Mouse (Mus musculus): ENCODE measurements around the gene Zfr.
"Not testable (repeated sequence)": the region's sequence is repeated elsewhere in the genome, so short reads cannot be mapped to it uniquely, and the experiment has no call there.

The Zfr gene

GRCm38 (mm10) chr15:12194817-12195735 lies 77.4 kb downstream of the Zfr start:
- DNase-seq (ENCODE audit: low spot score) = no peak

- DNase-seq (ENCODE audit: low spot score) = no peak
These were observed 78.3 kb downstream of the Zfr start for GRCm38 (mm10) chr15:12195966-12196365.

DNA sequence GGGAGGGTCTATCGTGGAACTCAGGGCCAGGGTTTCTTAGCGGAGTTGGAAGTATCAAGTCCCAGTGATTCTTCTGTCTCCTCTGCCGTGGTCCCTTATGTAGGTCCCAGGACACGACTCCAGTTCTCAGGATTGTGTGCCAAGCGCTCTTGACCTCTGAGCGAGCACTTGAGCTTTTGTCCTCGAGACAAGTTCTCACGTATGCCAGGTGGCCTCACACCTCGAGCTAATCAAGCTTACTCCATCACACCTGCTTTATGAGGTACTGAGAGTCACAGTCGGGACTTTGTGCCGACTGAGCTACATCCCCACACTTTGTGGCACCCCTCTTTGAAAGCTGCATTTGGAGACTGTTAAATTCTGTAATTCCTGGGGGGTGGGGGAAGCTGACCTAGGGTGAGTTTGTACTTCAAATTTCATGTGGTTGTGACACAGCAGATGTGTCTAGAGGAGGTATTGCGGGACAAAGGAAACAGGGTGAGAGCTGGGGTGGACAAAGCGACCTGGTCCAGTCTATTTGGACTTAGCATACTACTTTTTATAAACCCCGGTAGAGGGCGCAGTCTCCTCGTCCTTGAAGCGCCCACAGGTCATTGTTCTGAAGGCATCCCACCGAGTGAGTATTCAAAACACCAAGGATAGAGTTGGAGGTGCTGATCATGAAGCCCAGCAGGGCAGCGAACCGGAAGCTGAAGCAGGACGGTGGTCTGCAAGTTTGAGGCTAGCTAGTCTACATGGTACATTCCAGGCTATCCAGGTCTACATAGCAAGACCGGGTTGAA lies 79.0 kb downstream of the Zfr start:
- peak; percentile 61 for DNase-seq (ENCODE audit: low spot score)

DNA sequence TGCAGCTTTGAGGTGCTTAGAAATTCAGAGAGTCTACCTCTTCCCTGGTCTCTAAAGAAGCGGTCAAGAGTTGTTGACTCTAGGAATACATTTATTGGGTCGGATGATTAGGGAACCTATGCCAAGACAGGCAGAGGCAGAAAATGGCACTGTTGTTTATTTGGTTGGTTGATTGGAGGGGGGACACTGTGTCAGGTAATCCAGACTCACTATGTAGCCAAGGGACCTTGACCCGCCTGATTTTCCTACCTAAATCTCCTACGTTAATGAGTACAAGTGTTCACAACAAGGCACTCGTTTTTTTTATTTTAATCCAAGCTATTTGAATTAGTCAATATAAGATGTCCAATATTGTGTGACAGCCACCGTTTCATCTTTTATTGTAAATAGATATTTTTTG lies 79.7 kb downstream of the Zfr start:
- DNase-seq (ENCODE audit: low spot score) = no peak

DNA sequence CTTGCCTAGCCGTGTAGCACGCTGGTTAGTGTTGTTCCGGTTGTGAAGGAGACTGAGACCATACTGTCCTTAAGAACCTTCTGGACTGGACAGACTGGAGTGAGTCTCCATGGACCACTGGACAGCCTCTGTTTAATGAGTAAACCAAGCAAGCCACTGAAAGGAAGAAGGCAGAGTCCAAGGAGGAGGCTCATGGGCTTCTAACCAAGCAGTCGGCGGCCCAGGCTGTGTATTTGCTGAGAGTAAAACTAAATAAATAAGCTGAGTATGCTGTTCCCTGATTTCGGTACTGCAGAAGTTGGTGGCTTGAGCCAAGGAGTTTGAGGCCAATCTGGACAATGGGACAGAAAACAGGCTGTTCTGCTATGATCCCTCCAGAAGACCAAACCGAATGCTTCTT lies 82.4 kb downstream of the Zfr start:
- no peak for DNase-seq (ENCODE audit: low spot score)

DNA sequence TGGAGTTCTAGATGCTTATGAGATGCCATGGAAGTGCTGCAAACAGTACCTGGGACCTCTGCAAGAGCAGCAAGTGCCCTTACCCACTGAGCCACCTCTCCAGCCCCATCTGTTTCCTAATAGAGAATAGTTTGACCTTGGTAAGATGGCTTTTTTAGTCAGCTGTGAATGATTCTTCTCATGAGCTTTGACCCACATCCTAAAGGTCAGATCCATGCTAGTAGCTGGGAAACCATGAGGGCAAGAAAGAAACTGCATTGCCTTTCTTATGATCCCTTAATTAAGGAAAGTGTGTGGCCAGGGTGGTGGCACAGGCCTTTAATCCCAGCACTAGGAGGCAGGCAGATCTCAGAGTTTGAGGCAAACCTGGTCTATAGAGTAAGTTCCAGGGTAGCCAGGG lies 84.2 kb downstream of the Zfr start:
- DNase-seq (ENCODE audit: low spot score) = no peak

GRCm38 (mm10) chr15:12202456-12202855 lies 84.8 kb downstream of the Zfr start:
- DNase-seq (ENCODE audit: low spot score) = no peak

- DNase-seq (ENCODE audit: low spot score) = not testable (repeated sequence)
These were observed 85.4 kb downstream of the Zfr start for GRCm38 (mm10) chr15:12203008-12203407.

- DNase-seq (ENCODE audit: low spot score) = no peak
These were observed 86.1 kb downstream of the Zfr start for GRCm38 (mm10) chr15:12203512-12204318.

DNA sequence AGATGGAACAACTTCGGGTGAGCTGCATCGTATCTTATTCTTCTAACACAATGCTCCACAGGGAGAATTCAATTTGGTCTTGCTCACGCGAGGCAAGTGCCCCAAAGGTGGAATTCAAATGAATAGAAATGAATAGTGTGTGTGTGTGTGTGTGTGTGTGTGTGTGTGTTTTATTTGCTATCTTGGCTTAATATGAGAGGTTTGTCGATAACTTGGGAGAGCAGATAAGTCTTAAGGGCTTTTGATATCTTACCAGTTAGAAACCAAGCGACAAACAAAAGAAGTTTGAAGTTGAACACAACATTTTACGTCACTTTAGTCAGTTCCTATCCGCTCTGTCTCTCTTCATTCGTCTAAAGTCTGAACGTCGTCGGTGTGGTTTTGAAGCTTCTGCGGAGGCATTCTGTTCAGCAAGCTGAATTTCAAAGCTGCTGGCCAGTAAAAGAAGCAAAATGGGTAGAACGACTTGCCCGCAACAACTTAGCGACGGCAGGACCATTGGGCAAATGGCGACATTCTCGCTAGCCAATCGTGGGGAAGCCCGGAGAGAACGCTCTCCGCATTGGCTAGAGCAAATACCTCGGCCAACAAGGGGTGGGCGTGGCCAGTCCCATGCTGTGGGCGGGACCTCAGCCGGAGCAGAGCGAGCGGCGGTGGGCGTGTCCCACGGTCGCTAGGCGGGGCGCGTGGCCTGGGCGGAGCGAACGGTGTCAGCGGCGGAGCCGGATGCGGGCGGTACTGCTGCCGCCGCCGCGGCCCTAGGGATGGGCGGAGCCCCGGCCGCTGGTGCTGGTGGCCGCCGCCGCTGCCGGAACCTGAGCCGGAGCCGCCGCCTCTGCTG lies 86.9 kb downstream of the Zfr start, which contains the start of gene Mtmr12:
Gene Mtmr12 (plus strand): TSS at position 710 of the 841 bp plus-strand sequence.
- peak; percentile 100 for DNase-seq (ENCODE audit: low spot score)

GRCm38 (mm10) chr15:12205160-12205901 lies 87.7 kb downstream of the Zfr start:
- no peak for DNase-seq (ENCODE audit: low spot score)

GRCm38 (mm10) chr15:12205902-12206645 lies 88.4 kb downstream of the Zfr start:
- DNase-seq (ENCODE audit: low spot score) = no peak

DNA sequence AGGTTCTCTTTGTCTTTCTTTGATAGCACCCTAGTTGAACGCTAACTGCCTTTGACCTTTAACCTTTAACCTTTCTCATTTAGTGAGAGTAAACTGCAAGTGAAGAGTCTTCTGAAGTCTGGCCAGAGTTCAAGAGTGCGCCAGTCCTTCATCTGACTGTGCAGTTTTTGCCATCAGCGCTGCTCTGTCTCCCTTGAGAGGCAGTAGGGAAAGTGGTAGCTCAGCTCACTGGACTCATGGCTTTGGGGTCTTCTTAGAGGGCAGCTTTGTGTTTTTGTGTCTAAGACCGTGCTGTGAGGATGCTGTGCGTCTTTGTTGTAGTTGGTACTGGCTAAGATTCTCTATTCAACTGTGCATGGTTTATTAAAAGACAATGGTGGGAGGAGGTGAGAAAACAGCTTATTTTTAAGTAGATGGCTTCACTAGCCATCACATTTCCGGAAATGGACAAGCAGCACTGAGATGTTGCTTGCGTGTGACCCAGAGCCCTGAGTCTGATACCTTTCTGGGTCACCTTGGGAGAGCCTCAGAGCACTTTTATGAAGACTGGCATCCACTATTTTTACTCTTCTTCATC lies 89.1 kb downstream of the Zfr start:
- no peak for DNase-seq (ENCODE audit: low spot score)

DNA sequence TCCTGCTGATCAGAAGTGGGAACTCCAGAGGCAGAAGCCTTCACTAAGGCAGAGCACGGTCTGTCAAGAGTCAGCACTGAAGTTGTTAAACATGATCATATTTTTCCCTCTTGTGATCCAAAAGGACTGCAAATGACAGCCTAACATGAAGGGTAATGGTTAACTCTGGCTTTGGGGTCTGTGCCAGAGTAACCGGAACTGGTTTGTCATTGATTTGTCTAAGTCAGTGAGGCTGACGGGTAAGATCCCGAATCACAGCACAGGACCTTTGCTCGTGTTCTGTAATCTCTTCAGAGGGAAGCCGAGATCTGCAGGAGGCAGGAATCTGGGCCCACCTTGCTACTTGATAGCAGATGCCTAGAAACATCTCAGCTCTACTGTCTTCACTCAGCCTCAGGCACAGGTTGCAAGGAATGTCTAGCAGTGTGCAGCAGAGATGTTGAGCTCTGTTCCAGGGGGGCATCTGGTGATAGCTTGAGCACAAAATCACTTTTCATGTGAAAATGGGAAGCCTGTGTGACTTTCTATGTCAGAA lies 90.0 kb downstream of the Zfr start:
- no peak for DNase-seq (ENCODE audit: low spot score)

- DNase-seq (ENCODE audit: low spot score) = no peak
These were observed 93.9 kb downstream of the Zfr start for GRCm38 (mm10) chr15:12211577-12211976.

DNA sequence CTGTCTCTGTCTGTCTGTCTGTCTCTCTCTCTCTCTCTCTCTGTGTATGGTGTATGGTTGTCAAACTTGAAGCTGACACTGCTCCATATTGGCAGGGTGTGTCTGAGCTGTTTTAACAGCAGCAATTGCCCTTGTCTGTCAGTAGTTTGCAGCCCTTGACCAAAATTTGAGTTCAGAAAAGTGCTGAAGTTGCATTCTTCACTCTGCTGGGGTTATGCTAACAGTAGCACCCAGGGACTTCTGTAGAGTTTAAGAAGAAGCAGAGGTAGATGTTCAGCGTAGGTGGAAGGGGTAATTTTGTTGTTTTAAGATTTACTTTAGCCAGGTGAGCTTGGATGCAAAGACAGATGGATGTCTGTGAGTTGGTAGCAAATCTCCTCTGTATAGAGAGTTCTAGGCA lies 94.6 kb downstream of the Zfr start:
- no peak for DNase-seq (ENCODE audit: low spot score)

GRCm38 (mm10) chr15:12214531-12215414 lies 97.1 kb downstream of the Zfr start:
- DNase-seq (ENCODE audit: low spot score) = no peak

- no peak for DNase-seq (ENCODE audit: low spot score)
These were observed 97.7 kb downstream of the Zfr start for GRCm38 (mm10) chr15:12215415-12215718.

Data from urinary bladder, postnatal 25 days (tissue).